Mouse (Mus musculus) liver, postnatal 0 days (tissue): ENCODE measurements around the gene Snx14. TPM values are rescaled to one million over a fixed set of nuclear protein-coding genes. Genes with fewer than 3 reads are reported as not detected.

Experiments used
- ATAC-seq: fragments of 200-750 bp; cut with Nextera tagmentation; 2 replicates; pipeline ENCODE4 v1.8.0; 2017; ENCODE audit warnings: mild to moderate bottlenecking, moderate library complexity
- DNase-seq: peaks from one replicate; pipeline ENCODE4 v3.0.0-alpha.2; 2016
- H3K27ac ChIP-seq: fragments of 300-500 bp; sonication (generic); 2 replicates; pipeline ENCODE4 v1.5.1; 2014; ENCODE audit warnings: antibody characterized with exemption, moderate library complexity, mild to moderate bottlenecking, low read depth
- H3K27me3 ChIP-seq: fragments of 300-500 bp; sonication (generic); 2 replicates; pipeline ENCODE4 v1.6.1; 2014; ENCODE audit warnings: low read length, control low read depth, mixed read lengths; ENCODE audit not compliant: insufficient read depth
- H3K36me3 ChIP-seq: fragments of 300-500 bp; sonication (generic); replicated peaks from 2 replicates; pipeline ENCODE4 v1.6.1; 2014; ENCODE audit warnings: mild to moderate bottlenecking, control low read depth, low read length, moderate library complexity, mixed read lengths; ENCODE audit not compliant: insufficient read depth
- H3K4me1 ChIP-seq: fragments of 300-500 bp; sonication (generic); 2 replicates; pipeline ENCODE4 v1.6.1; 2014; ENCODE audit warnings: antibody characterized with exemption, mild to moderate bottlenecking, control low read depth; ENCODE audit not compliant: insufficient read depth
- H3K4me2 ChIP-seq: fragments of 300-500 bp; sonication (generic); 2 replicates; pipeline ENCODE4 v1.6.1; 2014; ENCODE audit warnings: low read depth, mild to moderate bottlenecking, low read length, moderate library complexity, mixed read lengths
- H3K4me3 ChIP-seq: fragments of 300-500 bp; sonication (generic); 2 replicates; pipeline ENCODE4 v1.5.1; 2014; ENCODE audit warnings: low read depth, low read length
- H3K9ac ChIP-seq: fragments of 300-500 bp; sonication (generic); replicated peaks from 2 replicates; pipeline ENCODE4 v1.6.1; 2014; ENCODE audit warnings: mild to moderate bottlenecking, moderate library complexity
- H3K9me3 ChIP-seq: fragments of 300-500 bp; sonication (generic); 2 replicates; pipeline ENCODE4 v1.6.1; 2016; ENCODE audit warnings: mild to moderate bottlenecking, control low read depth, low read length, mixed read lengths
- CTCF ChIP-seq: sonication (generic); IDR thresholded peaks from 2 replicates; pipeline ENCODE4 v1.5.1; 2016; ENCODE audit warnings: antibody characterized with exemption, low read depth
- EP300 ChIP-seq: IDR thresholded peaks from 2 replicates; pipeline ENCODE4 v1.6.1; 2016; ENCODE audit warnings: antibody characterized with exemption, low read depth, mild to moderate bottlenecking
- WGBS: fragments of 180-500 bp; shearing (Covaris S2); extraction: QIAGEN DNeasy Blood & Tissue Kit; methylation state at CpG from one replicate; pipeline ENCODE4 v1.1.7; 2014; ENCODE audit not compliant: insufficient replicate concordance; 5-methylcytosine and 5-hydroxymethylcytosine counted together
- polyA plus RNA-seq: library from polyadenylated mRNA; unstranded; fragments of >200 nt; fragmentation: Nextera tagmentation; extraction: Ambion mirVana; gene quantifications from 2 replicates; pipeline ENCODE4 v1.2.1, GENCODE M21; 2015

Snx14 gene
- polyA plus RNA-seq, 1 experiment from 2014 or later, result 7.9 TPM

GRCm38 (mm10) chr9:88377483-88377882 lies 61.3 kb downstream of the Snx14 start:
- no peak for TF ChIP-seq EP300
- TF ChIP-seq CTCF, result no peak
- peaks cover 22% of the 10 kb centered on the region for H3K36me3 ChIP-seq
- peak overlapping the region; percentile 10; the same call in 1 of the 2 replicates for H3K4me2 ChIP-seq
- no peak overlapping the region for H3K9ac ChIP-seq
- DNase-seq, result no peak
- no peak for ATAC-seq
- 59% methylated on average over 5 of the region's 5 CpGs for WGBS
- no peaks in the 10 kb centered on the region for H3K9me3 ChIP-seq
- H3K4me1 ChIP-seq, result 0 out of 2 replicates have a peak, but pooled peaks cover 2% of the 10 kb centered on the region
- H3K4me3 ChIP-seq, result no peak overlapping the region
- H3K27ac ChIP-seq, result no peak overlapping the region
- H3K27me3 ChIP-seq, result no peaks in the 10 kb centered on the region

- Histone ChIP-seq H3K27me3 (no peaks in the 10 kb centered on the region), H3K9me3 (no peaks in the 10 kb centered on the region), H3K4me2 (no peak overlapping the region), H3K9ac (no peak overlapping the region), H3K4me3 (no peak overlapping the region), H3K36me3 (no peaks in the 10 kb centered on the region; the same call in 1 of the 2 replicates), H3K27ac (no peak overlapping the region), H3K4me1 (no peaks in the 10 kb centered on the region)
- 82% methylated on average over 2 of the region's 2 CpGs for WGBS
- DNase-seq (no peak), ATAC-seq (no peak)
- TF ChIP-seq EP300, result no peak
- no peak for TF ChIP-seq CTCF
Measured at GRCm38 (mm10) chr9:88373001-88373400, 65.8 kb downstream of the Snx14 start.

GRCm38 (mm10) chr9:88371201-88371600 lies 67.6 kb downstream of the Snx14 start:
- no peaks in the 10 kb centered on the region; the same call in 1 of the 2 replicates for H3K36me3 ChIP-seq
- peaks cover 3% of the 10 kb centered on the region; the same call in 1 of the 2 replicates for H3K4me1 ChIP-seq
- no peaks in the 10 kb centered on the region for H3K9me3 ChIP-seq
- WGBS, result 72% methylated on average over 2 of the region's 2 CpGs
- no peak overlapping the region for H3K4me3 ChIP-seq
- no peak for ATAC-seq
- no peak overlapping the region for H3K4me2 ChIP-seq
- TF ChIP-seq EP300, result no peak
- TF ChIP-seq CTCF, result no peak
- no peak for DNase-seq
- H3K27me3 ChIP-seq, result no peaks in the 10 kb centered on the region
- no peak overlapping the region for H3K27ac ChIP-seq
- H3K9ac ChIP-seq, result no peak overlapping the region

GRCm38 (mm10) chr9:88369666-88370065 lies 69.1 kb downstream of the Snx14 start:
- ATAC-seq (no peak), DNase-seq (no peak)
- Histone ChIP-seq H3K4me3 (no peak overlapping the region), H3K27ac (no peak overlapping the region), H3K36me3 (peaks cover 6% of the 10 kb centered on the region; the same call in 1 of the 2 replicates), H3K27me3 (no peaks in the 10 kb centered on the region), H3K4me2 (no peak overlapping the region), H3K9me3 (no peaks in the 10 kb centered on the region), H3K4me1 (peaks cover 3% of the 10 kb centered on the region; the same call in 1 of the 2 replicates), H3K9ac (no peak overlapping the region)
- 89% methylated on average over 2 of the region's 2 CpGs for WGBS
- no peak for TF ChIP-seq EP300
- no peak for TF ChIP-seq CTCF

- DNase-seq (no peak), ATAC-seq (no peak)
- 81% methylated on average over 5 of the region's 5 CpGs for WGBS
- H3K36me3 ChIP-seq, result peaks cover 12% of the 10 kb centered on the region; the same call in 1 of the 2 replicates
- H3K4me3 ChIP-seq, result no peak overlapping the region
- H3K4me2 ChIP-seq, result no peak overlapping the region
- peaks cover 3% of the 10 kb centered on the region; the same call in 1 of the 2 replicates for H3K4me1 ChIP-seq
- no peak overlapping the region for H3K9ac ChIP-seq
- no peaks in the 10 kb centered on the region for H3K9me3 ChIP-seq
- H3K27ac ChIP-seq, result no peak overlapping the region
- no peak for TF ChIP-seq EP300
- no peak for TF ChIP-seq CTCF
- H3K27me3 ChIP-seq, result no peaks in the 10 kb centered on the region
Measured at GRCm38 (mm10) chr9:88368476-88368875, 70.3 kb downstream of the Snx14 start.

GRCm38 (mm10) chr9:88367751-88368150 lies 71.0 kb downstream of the Snx14 start:
- ATAC-seq, result no peak
- no peak for TF ChIP-seq CTCF
- TF ChIP-seq EP300, result no peak
- peaks cover 3% of the 10 kb centered on the region; the same call in 1 of the 2 replicates for H3K4me1 ChIP-seq
- no peak overlapping the region for H3K4me3 ChIP-seq
- H3K36me3 ChIP-seq, result peaks cover 12% of the 10 kb centered on the region; the same call in 1 of the 2 replicates
- 75% methylated on average over 1 of the region's 1 CpGs for WGBS
- H3K9ac ChIP-seq, result no peak overlapping the region
- H3K4me2 ChIP-seq, result no peak overlapping the region
- DNase-seq, result no peak
- H3K27me3 ChIP-seq, result no peaks in the 10 kb centered on the region
- H3K27ac ChIP-seq, result no peak overlapping the region
- no peaks in the 10 kb centered on the region for H3K9me3 ChIP-seq

- Histone ChIP-seq H3K4me1 (peaks cover 3% of the 10 kb centered on the region; the same call in 1 of the 2 replicates), H3K9ac (no peak overlapping the region), H3K9me3 (no peaks in the 10 kb centered on the region), H3K4me3 (no peak overlapping the region), H3K27ac (no peak overlapping the region), H3K4me2 (no peak overlapping the region), H3K27me3 (no peaks in the 10 kb centered on the region), H3K36me3 (peaks cover 12% of the 10 kb centered on the region; the same call in 1 of the 2 replicates)
- WGBS, result 70% methylated on average over 5 of the region's 5 CpGs
- no peak for DNase-seq
- no peak for TF ChIP-seq CTCF
- TF ChIP-seq EP300, result no peak
- peak; percentile 57 for ATAC-seq
Measured at GRCm38 (mm10) chr9:88367322-88367721, 71.4 kb downstream of the Snx14 start.
